Mouse (Mus musculus) CH12.LX (cell line): ENCODE measurements around the gene Tmem87b. TPM values are rescaled to one million over a fixed set of nuclear protein-coding genes. Genes with fewer than 3 reads are reported as not detected.

Experiments
- DNase-seq: peaks from one replicate; pipeline ENCODE4 v3.0.0-alpha.2; 2013; ENCODE audit errors: extremely low read depth
- H3K27ac ChIP-seq: 2 replicates; pipeline ENCODE4 v1.5.1; 2012; ENCODE audit warnings: low read depth, mild to moderate bottlenecking, control low read depth, moderate library complexity; ENCODE audit not compliant: insufficient read depth
- H3K27me3 ChIP-seq: replicated peaks from 2 replicates; pipeline ENCODE3; 2012; ENCODE audit warnings: inconsistent platforms
- H3K36me3 ChIP-seq, 2 experiments: replicated peaks in 1 of 2; 2 replicates each; pipeline versions ENCODE3 to v1.6.1; 2012; ENCODE audit warnings: inconsistent platforms in 1 of 2, low read length in 1 of 2, mild to moderate bottlenecking in 1 of 2, mixed read lengths in 1 of 2, moderate library complexity in 1 of 2; ENCODE audit not compliant: control insufficient read depth in 1 of 2, insufficient read depth in 1 of 2
- H3K4me1 ChIP-seq, 2 experiments: 2 replicates each; pipeline ENCODE4 v1.6.1; 2012; ENCODE audit warnings: inconsistent platforms in 1 of 2, moderate library complexity in 1 of 2; ENCODE audit not compliant: insufficient read depth in 2 of 2, control insufficient read depth in 1 of 2
- H3K4me2 ChIP-seq: 2 replicates; pipeline ENCODE4 v1.6.1; 2012; ENCODE audit warnings: low read depth, mild to moderate bottlenecking, control low read depth; ENCODE audit not compliant: poor library complexity, insufficient read depth, severe bottlenecking
- H3K4me3 ChIP-seq, 3 experiments: fragments of 150-350 bp in 1 of 3; sonication (generic) in 1 of 3; replicated peaks in 1 of 3; 2 replicates each; pipeline versions ENCODE3 to v1.5.1; 2011 to 2012; ENCODE audit warnings: low read depth in 2 of 3, low read length in 2 of 3, mild to moderate bottlenecking in 2 of 3, moderate library complexity in 2 of 3, control low read depth in 1 of 3, improper control_type of control experiment in 1 of 3, inconsistent platforms in 1 of 3, mixed read lengths in 1 of 3; ENCODE audit not compliant: poor library complexity in 1 of 3
- H3K79me2 ChIP-seq: replicated peaks from 2 replicates; pipeline ENCODE4 v1.6.1; 2012; ENCODE audit warnings: mild to moderate bottlenecking, moderate library complexity; ENCODE audit not compliant: control insufficient read depth, poor library complexity, insufficient read depth, severe bottlenecking; ENCODE audit errors: extremely low read depth
- H3K9ac ChIP-seq: 2 replicates; pipeline ENCODE4 v1.6.1; 2012; ENCODE audit warnings: low read depth, mild to moderate bottlenecking, control low read depth, moderate library complexity; ENCODE audit not compliant: insufficient read depth
- H3K9me3 ChIP-seq: replicated peaks from 2 replicates; pipeline ENCODE3; 2012; ENCODE audit warnings: low read length, inconsistent platforms, mixed read lengths
- CHD1 ChIP-seq: IDR thresholded peaks from 2 replicates; pipeline ENCODE4 v1.6.1; 2012; ENCODE audit warnings: low read depth, low read length, improper control_type of control experiment, inconsistent platforms
- CHD2 ChIP-seq: IDR thresholded peaks from 2 replicates; pipeline ENCODE4 v1.6.1; 2011; ENCODE audit warnings: low read length, improper control_type of control experiment
- E2F4 ChIP-seq: IDR thresholded peaks from 2 replicates; pipeline ENCODE4 v1.6.1; 2011; ENCODE audit warnings: low read depth, low read length, improper control_type of control experiment; ENCODE audit not compliant: insufficient replicate concordance
- ELF1 ChIP-seq: IDR thresholded peaks from 2 replicates; pipeline ENCODE4 v1.6.1; 2014; ENCODE audit warnings: low read depth, mild to moderate bottlenecking, inconsistent platforms, low read length, improper control_type of control experiment
- EP300 ChIP-seq: IDR thresholded peaks from 2 replicates; pipeline ENCODE4 v1.6.1; 2011; ENCODE audit warnings: low read length, improper control_type of control experiment
- ETS1 ChIP-seq: conservative IDR thresholded peaks from 2 replicates; pipeline ENCODE4 v1.6.1; 2012; ENCODE audit warnings: low read depth, mild to moderate bottlenecking, inconsistent platforms, low read length, improper control_type of control experiment, moderate library complexity
- GABPA ChIP-seq: IDR thresholded peaks from 2 replicates; pipeline ENCODE4 v1.6.1; 2012; ENCODE audit warnings: low read depth, low read length, improper control_type of control experiment, inconsistent platforms; ENCODE audit not compliant: insufficient replicate concordance
- IRF4 ChIP-seq: IDR thresholded peaks from 2 replicates; pipeline ENCODE4 v1.6.1; 2014; ENCODE audit warnings: low read depth, mild to moderate bottlenecking, inconsistent platforms, low read length, improper control_type of control experiment
- JUND ChIP-seq: conservative IDR thresholded peaks from 2 replicates; pipeline ENCODE4 v1.6.1; 2011; ENCODE audit warnings: low read depth, low read length, improper control_type of control experiment
- KAT2A ChIP-seq: IDR thresholded peaks from 2 replicates; pipeline ENCODE4 v1.6.1; 2012; ENCODE audit warnings: low read length, improper control_type of control experiment, inconsistent platforms; ENCODE audit not compliant: insufficient replicate concordance
- MAFK ChIP-seq: IDR thresholded peaks from 2 replicates; pipeline ENCODE4 v1.6.1; 2011; ENCODE audit warnings: low read length, improper control_type of control experiment; ENCODE audit not compliant: insufficient replicate concordance
- MYC ChIP-seq: IDR thresholded peaks from 2 replicates; pipeline ENCODE4 v1.6.1; 2011; ENCODE audit warnings: low read depth, mild to moderate bottlenecking, improper control_type of control experiment, low read length
- PAX5 ChIP-seq: IDR thresholded peaks from 2 replicates; pipeline ENCODE4 v1.6.1; 2012; ENCODE audit warnings: low read length, inconsistent platforms, mixed read lengths
- POLR2A ChIP-seq: IDR thresholded peaks from 2 replicates; pipeline ENCODE4 v1.6.1; 2011; ENCODE audit warnings: low read depth, mild to moderate bottlenecking, improper control_type of control experiment, low read length
- RAD21 ChIP-seq: IDR thresholded peaks from 2 replicates; pipeline ENCODE4 v1.6.1; 2011; ENCODE audit warnings: low read depth, mild to moderate bottlenecking, low read length, improper control_type of control experiment, moderate library complexity
- RCOR1 ChIP-seq: conservative IDR thresholded peaks from 2 replicates; pipeline ENCODE4 v1.6.1; 2012; ENCODE audit warnings: low read depth, mild to moderate bottlenecking, inconsistent platforms, low read length, improper control_type of control experiment
- TCF12 ChIP-seq: IDR thresholded peaks from 2 replicates; pipeline ENCODE4 v1.6.1; 2014; ENCODE audit warnings: low read depth, mild to moderate bottlenecking, inconsistent platforms, low read length, improper control_type of control experiment
- USF1 ChIP-seq: IDR thresholded peaks from 2 replicates; pipeline ENCODE4 v1.6.1; 2014; ENCODE audit warnings: low read depth, mild to moderate bottlenecking, inconsistent platforms, low read length, improper control_type of control experiment
- USF2 ChIP-seq: conservative IDR thresholded peaks from 2 replicates; pipeline ENCODE4 v1.6.1; 2011; ENCODE audit warnings: low read depth, low read length, improper control_type of control experiment
- ZKSCAN1 ChIP-seq: IDR thresholded peaks from 2 replicates; pipeline ENCODE4 v1.6.1; 2012; ENCODE audit warnings: low read depth, inconsistent platforms, low read length, improper control_type of control experiment, borderline replicate concordance
- ZMIZ1 ChIP-seq: IDR thresholded peaks from 2 replicates; pipeline ENCODE4 v1.6.1; 2012; ENCODE audit warnings: low read depth, mild to moderate bottlenecking, inconsistent platforms, low read length, improper control_type of control experiment
- ZNF384 ChIP-seq: IDR thresholded peaks from 2 replicates; pipeline ENCODE4 v1.6.1; 2012; ENCODE audit warnings: low read depth, low read length, improper control_type of control experiment, inconsistent platforms
- dilution Hi-C: fragments of 300-500 bp; cut with MboI; formaldehyde crosslinking; loops from 2 replicates; pipeline ENCODE4 v1.14.3; 2020; ENCODE audit warnings: low sequenced_read_pairs; ENCODE audit not compliant: extremely low pct_unique_long_range_greater_than_20kb, extremely low pct_ligation_motif_present
- in situ Hi-C: fragments of 300-500 bp; cut with MboI; formaldehyde crosslinking; loops from 3 replicates; pipeline ENCODE4 v1.14.3; 2019; ENCODE audit warnings: low sequenced_read_pairs, low pct_ligation_motif_present, low pct_unique_long_range_greater_than_20kb, mixed read lengths
- polyA plus RNA-seq: library from polyadenylated mRNA; unstranded; fragments of >175 nt; gene quantifications from 2 replicates; pipeline ENCODE4 v1.2.1, GENCODE M21; 2012; ENCODE audit warnings: low read depth; ENCODE audit not compliant: insufficient read length
- total RNA-seq, 2 experiments: library from RNA; depleted of rRNA; stranded (reverse); fragments of 300-350 nt in 1 of 2; fragments of >200 nt in 1 of 2; gene quantifications; 2 replicates each; pipeline ENCODE4 v1.2.3; 2012 to 2014

The Tmem87b gene
- total and polyA plus RNA-seq, 3 experiments, result 5.3 to 6.6 (median 6.2) TPM

DNA sequence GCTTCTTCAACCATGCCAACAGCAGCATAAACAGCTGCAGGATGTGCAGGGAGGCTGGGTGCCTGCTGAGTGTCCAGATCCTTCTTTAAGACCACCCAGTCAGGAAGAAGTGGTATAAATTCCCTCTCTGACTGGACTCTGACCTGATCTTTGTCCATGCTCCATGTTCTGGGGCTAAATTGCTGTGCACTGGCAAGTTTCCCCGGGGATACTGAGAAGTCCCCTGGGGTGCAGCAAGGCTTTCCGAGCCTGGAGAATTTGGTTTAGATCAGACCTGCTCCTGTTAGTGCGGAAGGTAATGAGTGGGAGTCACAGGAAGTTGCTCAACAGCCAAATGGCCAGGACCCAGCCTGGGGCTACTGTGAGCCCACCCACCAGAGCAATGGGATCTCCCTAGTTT lies 47.1 kb downstream of the Tmem87b start:
- Histone ChIP-seq H3K4me1 (peaks cover 5 to 11% of the 10 kb centered on the region in 2 experiments), H3K4me2 (no peak overlapping the region), H3K27ac (no peak overlapping the region), H3K27me3 (no peaks in the 10 kb centered on the region), H3K9ac (no peak overlapping the region), H3K9me3 (no peaks in the 10 kb centered on the region), H3K79me2 (no peaks in the 10 kb centered on the region), H3K4me3 (no peak overlapping the region), H3K36me3 (no peaks in the 10 kb centered on the region)
- dilution Hi-C loops (no loop called here), in situ Hi-C loops (no loop called here)
- no peak for DNase-seq
- TF ChIP-seq E2F4 (no peak), POLR2A (no peak), ELF1 (no peak), PAX5 (no peak), USF1 (no peak), KAT2A (no peak), JUND (no peak), GABPA (no peak), RCOR1 (no peak)

DNA sequence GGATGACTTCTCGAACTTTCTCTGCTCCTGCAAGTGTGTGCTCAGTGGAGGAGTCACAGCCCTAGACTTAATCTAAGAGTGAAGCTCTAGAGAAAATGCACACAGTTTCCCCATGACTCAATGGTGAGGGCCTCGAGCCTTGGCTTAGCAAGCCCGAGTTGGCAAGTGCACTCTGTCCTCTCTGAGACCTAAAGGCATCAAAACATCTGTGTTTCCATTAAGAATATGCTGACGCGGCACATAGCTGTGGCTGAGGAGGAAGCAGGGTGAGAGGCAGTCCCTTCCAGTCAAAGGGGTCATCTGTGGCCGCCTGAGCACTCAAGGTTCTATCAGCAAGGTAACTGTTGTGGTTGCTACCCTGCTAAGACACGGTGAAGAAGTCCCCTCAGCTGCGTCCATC lies 53.7 kb downstream of the Tmem87b start:
- dilution Hi-C loops (no loop called here), in situ Hi-C loops (no loop called here)
- Histone ChIP-seq H3K36me3 (no peaks in the 10 kb centered on the region), H3K4me1 (peaks cover 5 to 19% of the 10 kb centered on the region in 2 experiments), H3K9ac (no peak overlapping the region), H3K9me3 (no peaks in the 10 kb centered on the region), H3K27ac (no peak overlapping the region), H3K4me3 (no peak overlapping the region), H3K4me2 (no peak overlapping the region), H3K79me2 (no peaks in the 10 kb centered on the region), H3K27me3 (no peaks in the 10 kb centered on the region)
- no peak for TF ChIP-seq ELF1
- TF ChIP-seq MAFK, result peak; percentile 89
- no peak for TF ChIP-seq ETS1
- DNase-seq, result no peak

DNA sequence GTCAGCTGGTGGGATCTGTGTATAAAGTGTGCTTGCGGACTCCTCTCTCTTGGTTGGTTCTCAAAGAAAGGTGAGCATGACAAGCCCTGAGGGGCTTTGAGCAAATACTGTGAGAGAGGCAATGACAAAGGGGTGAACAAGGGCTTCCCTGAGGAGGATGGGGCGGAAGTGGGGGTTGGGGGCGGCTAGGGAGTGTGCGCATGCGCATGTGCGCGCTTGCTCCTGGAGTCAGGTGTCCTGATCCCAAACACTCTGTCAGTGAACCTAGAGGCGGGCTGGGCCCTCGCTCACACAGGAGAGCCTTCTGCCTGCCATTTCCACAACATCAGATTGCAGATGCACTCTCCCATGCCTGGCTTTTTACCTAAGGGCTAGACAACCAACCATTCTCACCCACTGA lies 54.3 kb downstream of the Tmem87b start:
- peaks cover 5 to 19% of the 10 kb centered on the region in 2 experiments for H3K4me1 ChIP-seq
- dilution Hi-C loops, result no loop called here
- H3K4me3 ChIP-seq, result no peak overlapping the region
- H3K79me2 ChIP-seq, result no peaks in the 10 kb centered on the region
- DNase-seq, result no peak
- in situ Hi-C loops, result no loop called here
- no peak overlapping the region for H3K27ac ChIP-seq
- no peaks in the 10 kb centered on the region for H3K9me3 ChIP-seq
- no peak overlapping the region for H3K4me2 ChIP-seq
- H3K36me3 ChIP-seq, result no peaks in the 10 kb centered on the region
- H3K27me3 ChIP-seq, result no peaks in the 10 kb centered on the region
- TF ChIP-seq E2F4 (no peak), ETS1 (no peak), EP300 (no peak), ZMIZ1 (no peak), TCF12 (no peak), USF2 (no peak), ZKSCAN1 (no peak), ZNF384 (no peak), CHD1 (no peak), IRF4 (no peak), MYC (no peak), CHD2 (no peak), JUND (no peak), RAD21 (no peak)
- TF ChIP-seq, all 38 proteins: peak for 0
- no peak overlapping the region for H3K9ac ChIP-seq
